ENCODE assay signal across 16 mouse cellular contexts in the genomic region with DNA sequence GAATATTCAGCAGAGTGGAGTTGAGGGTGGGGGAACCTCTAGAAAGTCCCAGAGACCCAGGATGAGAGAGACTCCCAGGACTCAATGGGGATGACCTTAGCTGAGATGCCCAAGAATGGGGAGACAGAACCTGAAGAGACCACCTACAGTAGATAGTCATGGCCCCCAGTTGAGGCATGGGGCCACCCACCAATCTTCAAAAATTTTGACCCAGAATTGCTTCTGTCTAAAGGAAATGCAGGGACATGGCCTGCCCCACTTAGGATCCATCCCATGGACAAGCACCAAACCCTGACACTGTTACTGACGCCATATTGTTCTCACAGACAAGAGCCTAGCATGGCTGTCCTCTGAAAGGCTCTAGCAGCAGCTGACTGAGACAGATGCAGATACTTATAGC.
"Had no signal": no experiment of that assay in that cellular context is flagged by ENCODE, and none has a peak within 500 bp of the region (broad histone marks: within the 10 kb centered on the region; RNA-seq: fewer than 3 reads in every experiment).

No protein-coding gene starts in this region.

- H3K4me3 ChIP-seq: neural tube, embryonic 13.5 days; neural tube, embryonic 15.5 days; stomach, embryonic 15.5 days had no signal

- H3K4me2 ChIP-seq: neural tube, embryonic 13.5 days; neural tube, embryonic 15.5 days; stomach, embryonic 15.5 days had no signal

- H3K27ac ChIP-seq: neural tube, embryonic 13.5 days; neural tube, embryonic 15.5 days; stomach, embryonic 15.5 days; stomach, postnatal 0 days had no signal

- H3K9me3 ChIP-seq: neural tube, embryonic 13.5 days; neural tube, embryonic 15.5 days; stomach, embryonic 15.5 days had no signal

- H3K9ac ChIP-seq: neural tube, embryonic 13.5 days; neural tube, embryonic 15.5 days; stomach, embryonic 15.5 days had no signal

- H3K4me1 ChIP-seq: neural tube, embryonic 13.5 days; neural tube, embryonic 15.5 days; stomach, embryonic 15.5 days had no signal

- DNase-seq: retina, postnatal 1 day; right cerebral cortex, adult 18-20 months; right cerebral cortex, postnatal 14 days; right cerebral cortex, postnatal 25 days; right cerebral cortex, postnatal 4 days; spleen, adult 18-20 months; thymus, adult 18-20 months; thymus, adult 2 months; thymus, postnatal 14 days; thymus, postnatal 25 days; thymus, postnatal 36 days; thymus, postnatal 4 days had no signal

- H3K27me3 ChIP-seq: neural tube, embryonic 13.5 days; neural tube, embryonic 15.5 days; stomach, embryonic 15.5 days had no signal

- H3K36me3 ChIP-seq: neural tube, embryonic 13.5 days; neural tube, embryonic 15.5 days; stomach, embryonic 15.5 days had no signal
